Mouse (Mus musculus) layer of hippocampus, adult 6 months (tissue): ENCODE results near the gene 9930022D16Rik. TPM values are rescaled to one million over a fixed set of nuclear protein-coding genes. Genes with fewer than 3 reads are reported as not detected.

Experiments used
- long read RNA-seq, 2 experiments: library from polyadenylated mRNA; unstranded; transcript quantifications; one replicate each; pipeline ENCODE4 v2.0.0; 2019 to 2020
- microRNA-seq: library from miRNA; unstranded; fragments of <30 nt; microRNA quantifications from one replicate; pipeline ENCODE4 v1.2.0, GENCODE M21; 2020
- polyA plus RNA-seq: library from polyadenylated mRNA; unstranded; fragments of <200 nt; fragmentation: Nextera tagmentation; gene quantifications from 2 replicates; pipeline ENCODE4 v1.2.3, GENCODE M21; 2021

9930022D16Rik gene
- not detected in 2 replicates for polyA plus RNA-seq
- long read RNA-seq, experiment 1 = 0 reads
- long read RNA-seq, experiment 2 = 0 reads

GRCm38 (mm10) chr11:109413617-109414016 is at the start of gene 9930022D16Rik:
TSS of gene 9930022D16Rik (plus strand) at chr11:109413917.

GRCm38 (mm10) chr11:109425392-109426271 is 11.9 kb downstream of the 9930022D16Rik start, which contains the start of gene Amz2:
TSS of gene Amz2 (plus strand) at chr11:109425946.

Small RNA genes within 50 kb of the gene (microRNA-seq; reads per million reads assigned to microRNA genes)
- not detected for gene Gm25540

Other genes starting within 250 kb of the 9930022D16Rik start
- 4.3 and 5.6 TPM in 2 replicates for gene Rgs9, start 115.8 kb upstream of the 9930022D16Rik start, polyA plus RNA-seq
- gene Gna13, start 51.1 kb upstream of the 9930022D16Rik start, polyA plus RNA-seq = 23.6 and 24.9 TPM in 2 replicates
- gene Amz2, start 12.0 kb downstream of the 9930022D16Rik start, polyA plus RNA-seq = 27.3 and 29.8 TPM in 2 replicates
- gene Arsg, start 59.5 kb downstream of the 9930022D16Rik start, polyA plus RNA-seq = 15.9 and 32.5 TPM in 2 replicates
- 4.4 and 11.7 TPM in 2 replicates for gene Slc16a6, start 59.7 kb downstream of the 9930022D16Rik start, polyA plus RNA-seq
- 20.8 and 22.9 TPM in 2 replicates for gene Wipi1, start 198.1 kb downstream of the 9930022D16Rik start, polyA plus RNA-seq
- 410 and 413 TPM in 2 replicates for gene Prkar1a, start 235.5 kb downstream of the 9930022D16Rik start, polyA plus RNA-seq